Mouse (Mus musculus) fibroblast of lung, adult 2 months (primary cell): Measurements from ENCODE around the gene Srr.
A peak's percentile ranks its signal among the peaks of the same experiment; 100 is the strongest.

Source experiments
- DNase-seq: peaks from one replicate; pipeline ENCODE4 v3.0.0-alpha.2; 2011; ENCODE audit warnings: low read depth

The Srr gene

DNA sequence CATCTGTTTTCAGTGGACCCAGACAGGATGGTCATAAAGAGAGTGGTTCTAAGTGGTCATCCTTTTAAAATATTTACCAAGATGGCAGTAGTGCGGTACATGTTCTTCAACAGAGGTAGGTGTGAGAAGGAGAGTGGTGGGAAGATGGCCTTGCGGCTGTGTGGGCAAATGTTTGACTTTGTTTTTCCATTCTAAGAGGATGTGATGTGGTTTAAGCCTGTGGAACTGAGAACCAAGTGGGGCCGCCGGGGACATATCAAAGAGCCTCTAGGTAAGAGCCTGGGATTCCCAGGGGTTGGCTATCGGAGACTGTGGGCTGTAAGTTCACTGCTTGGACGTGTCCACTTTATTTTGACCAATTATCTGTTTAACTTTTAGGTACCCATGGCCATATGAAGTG lies 17.9 kb downstream of the Srr start:
- no peak for DNase-seq

DNA sequence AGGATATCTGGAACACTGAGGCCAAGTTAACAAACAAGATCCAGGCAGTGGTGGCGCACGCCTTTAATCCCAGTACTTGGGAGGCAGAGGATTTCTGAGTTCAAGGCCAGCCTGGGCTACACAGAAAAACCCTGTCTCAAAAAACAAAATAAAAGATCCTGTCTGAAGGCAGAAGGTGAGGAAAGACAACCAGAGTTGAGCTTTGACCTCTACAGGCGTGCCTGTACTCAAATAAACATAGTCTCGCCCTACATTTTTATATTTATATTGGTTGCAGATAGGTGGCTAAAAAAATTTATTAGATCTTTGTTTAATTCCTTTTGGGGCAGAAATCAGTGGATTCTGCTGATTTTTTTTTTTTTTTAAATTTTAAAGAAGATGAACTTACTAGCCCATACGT lies 23.3 kb downstream of the Srr start:
- DNase-seq = no peak

DNA sequence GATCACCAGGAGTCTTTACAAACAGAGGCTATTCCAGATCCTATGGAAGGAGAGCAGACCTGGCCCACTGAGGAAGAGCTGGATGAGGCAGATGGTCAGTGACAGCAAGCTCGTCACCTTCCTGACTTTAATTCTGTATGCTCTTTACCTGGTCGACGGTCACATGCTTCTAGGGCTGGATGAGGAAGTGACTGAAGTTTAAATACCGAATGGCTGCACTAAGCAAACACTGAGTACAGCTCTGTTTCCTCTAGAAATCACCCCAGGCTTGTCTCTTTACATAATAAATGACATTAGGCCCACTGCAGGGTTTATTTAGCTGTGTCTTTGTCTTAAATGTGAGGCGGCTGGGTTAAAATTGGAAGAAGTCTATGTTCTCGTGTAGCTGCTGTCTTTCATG lies 24.2 kb downstream of the Srr start:
- DNase-seq = no peak

DNA sequence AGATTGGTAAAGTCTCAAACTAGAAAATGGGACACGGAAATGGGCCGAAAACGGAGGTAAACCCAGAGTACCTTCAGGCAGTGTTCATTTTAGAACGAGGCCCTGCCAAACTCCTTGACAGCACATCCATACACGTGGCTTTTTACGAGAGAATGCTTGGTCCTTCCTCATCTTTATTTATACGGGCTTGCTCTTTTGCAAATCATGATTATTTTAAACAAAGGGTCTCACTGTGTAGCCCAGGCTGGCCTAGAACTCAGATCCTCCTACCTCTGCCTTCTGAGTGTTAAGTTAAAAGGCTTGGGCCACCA lies 27.3 kb downstream of the Srr start:
- no peak for DNase-seq

DNA sequence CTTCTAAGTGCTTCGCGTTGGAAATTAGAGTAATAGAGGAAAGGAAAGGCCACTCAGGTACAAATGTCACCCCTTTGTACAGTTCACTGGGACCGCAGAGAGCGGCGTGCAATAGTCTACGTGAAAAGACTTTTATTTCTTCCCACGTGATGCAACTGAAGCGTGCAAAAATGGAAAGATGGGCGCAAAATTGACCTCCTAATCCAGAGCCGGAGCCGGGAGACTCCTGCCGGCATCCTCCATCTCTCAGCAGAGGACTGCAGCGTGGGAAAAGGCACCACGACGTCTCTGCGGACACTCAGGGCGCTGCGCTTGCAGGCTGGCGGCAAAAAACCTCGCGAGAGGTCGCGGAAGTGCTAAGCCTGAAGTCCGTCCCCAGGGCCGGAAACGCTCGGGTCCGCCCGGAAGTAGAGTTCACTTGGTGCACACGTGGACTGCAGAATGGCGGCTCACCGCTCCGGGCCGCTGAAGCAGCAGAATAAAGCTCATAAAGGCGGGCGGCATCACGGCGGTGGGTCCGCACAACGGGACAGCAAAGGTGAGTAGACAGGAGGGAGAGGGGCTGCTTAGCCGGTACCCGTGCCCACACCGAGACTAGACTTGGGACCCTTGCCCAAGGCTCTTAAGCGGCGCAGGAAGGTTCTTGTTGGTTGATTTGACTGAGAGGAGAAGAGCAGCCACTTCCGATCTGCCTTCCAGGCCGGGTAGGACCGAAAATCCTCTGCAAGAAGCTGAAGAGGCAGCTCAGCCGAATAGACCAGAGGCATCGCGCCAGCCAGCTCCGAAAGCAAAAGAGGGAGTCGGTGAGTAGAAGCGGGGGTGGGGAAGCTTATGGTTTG lies 27.9 kb downstream of the Srr start, which contains the start of gene Tsr1:
Tsr1 (plus strand) TSS at position 394 of the 839 bp plus-strand sequence.
- DNase-seq = peak; percentile 71

DNA sequence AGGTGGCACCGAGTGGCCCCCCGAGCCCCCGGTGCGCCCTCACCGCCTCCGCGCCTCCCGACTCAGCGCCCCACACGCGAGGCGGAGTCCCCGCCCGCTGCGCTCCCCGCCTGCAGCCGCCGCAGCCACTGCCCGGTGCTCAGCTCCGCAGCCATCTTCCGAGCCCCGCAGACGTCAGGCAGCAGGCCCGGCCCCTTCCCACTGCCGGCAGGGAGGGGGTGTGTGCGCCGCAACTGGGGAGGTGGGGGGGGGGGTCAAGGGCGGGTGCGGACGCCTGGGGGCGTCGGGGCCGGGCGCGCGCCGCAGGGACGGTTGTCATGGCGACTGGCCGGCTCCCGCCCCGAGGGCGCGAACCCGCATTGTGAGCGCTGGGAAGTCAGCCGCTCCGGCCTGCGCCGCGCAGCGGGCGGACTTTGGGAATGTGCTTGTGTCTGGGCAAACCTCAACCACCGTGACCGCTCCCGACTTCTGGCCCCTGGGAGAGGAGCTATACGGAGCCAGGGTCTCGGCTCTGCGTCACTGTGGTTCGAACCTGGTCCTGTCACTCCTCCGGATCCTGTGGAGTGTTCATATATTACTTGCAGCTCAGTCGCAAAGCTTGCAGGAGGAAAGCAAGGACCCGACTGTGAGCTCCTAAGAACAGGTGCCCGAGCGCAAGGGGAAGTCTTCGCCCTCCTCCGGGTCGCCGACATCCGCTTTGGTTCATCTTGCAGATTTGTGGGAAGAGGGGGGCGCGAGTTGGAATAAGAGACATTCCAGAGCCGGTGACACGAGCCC lies 28.7 kb downstream of the Srr start, which contains the start of gene Sgsm2:
Sgsm2 (minus strand) TSS at position 160 of the 777 bp plus-strand sequence.
- DNase-seq = peak; percentile 39

DNA sequence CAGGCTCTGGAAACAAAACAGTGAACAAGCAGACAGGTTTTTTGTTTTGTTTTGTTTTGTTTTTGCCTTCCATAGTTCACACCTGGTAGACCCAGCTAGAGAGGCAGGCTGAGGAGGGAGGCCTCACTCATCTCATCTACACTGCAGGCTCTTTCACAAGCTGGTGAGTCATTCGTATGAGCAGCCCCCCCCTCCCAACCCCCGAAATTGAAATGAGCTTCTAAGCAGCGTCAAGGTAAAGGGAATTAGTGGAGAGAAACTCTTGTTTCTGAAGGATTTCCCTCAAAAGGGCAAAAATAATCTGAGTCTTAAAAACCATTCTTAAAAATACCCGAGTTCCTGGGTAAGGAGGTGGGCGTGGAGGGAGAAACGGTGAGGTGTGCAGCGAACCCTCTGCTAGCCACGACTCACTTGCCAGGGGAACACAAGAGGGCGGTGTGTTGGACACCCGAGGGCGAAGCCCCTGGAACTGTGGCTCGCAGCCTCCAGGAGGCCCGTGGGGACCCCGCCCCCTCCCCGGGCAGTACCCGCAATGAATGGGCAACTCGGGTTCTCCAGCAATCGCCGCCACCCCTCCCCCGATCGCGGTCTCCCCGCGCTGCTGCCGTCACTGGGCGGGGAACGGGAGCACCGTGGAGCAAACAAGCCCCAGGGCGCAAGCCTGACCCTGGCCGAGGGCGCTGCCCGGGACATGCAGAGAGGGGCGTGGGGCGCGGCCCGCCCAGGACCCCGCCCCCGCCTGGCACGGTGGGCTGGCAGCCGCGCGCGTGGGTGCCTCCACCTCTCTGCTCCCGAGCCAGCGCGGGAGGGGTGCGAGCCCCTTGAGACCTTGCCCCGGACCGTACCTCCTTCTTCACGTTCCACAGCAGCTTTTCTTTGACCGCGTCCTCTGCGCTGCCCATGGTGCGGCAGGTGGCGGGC lies 29.5 kb downstream of the Srr start:
- peak; percentile 35 for DNase-seq

DNA sequence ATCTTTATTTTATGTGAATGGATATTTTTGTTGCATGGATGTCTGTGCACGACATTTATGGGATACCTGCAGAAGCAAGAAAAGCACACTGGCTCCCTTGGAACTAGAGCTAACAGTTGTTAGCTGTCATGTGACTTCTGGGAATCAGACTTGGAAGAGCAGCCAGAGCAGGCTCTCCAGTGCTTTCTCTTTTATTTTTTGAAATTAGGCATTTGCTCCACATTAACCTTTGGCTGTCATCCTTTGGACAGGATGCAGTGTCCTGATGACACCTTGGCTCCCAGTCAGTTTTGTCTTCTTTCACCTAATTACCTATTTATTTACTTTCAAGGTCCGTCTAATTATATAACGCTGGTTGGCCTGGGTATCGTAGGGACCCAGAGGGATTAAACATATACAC lies 31.1 kb downstream of the Srr start:
- no peak for DNase-seq

DNA sequence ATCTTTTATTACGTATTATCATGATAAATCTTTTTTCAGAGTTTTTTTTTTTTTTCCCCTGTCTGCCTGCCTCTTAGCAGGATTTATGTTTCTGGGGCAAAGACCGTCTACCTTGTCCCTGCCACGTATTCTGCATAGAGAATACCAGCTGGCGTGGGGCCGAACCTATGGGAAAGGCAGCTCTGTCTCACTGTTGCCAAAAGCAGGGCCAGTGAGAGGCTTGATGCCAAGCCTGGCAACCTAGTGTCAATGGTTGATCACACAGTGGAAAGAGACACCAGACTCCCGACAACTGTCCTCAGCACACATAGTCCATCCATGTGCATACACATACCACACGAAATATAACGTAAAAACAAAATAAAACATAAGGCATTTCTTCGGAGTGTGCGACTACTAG lies 42.6 kb downstream of the Srr start:
- no peak for DNase-seq

DNA sequence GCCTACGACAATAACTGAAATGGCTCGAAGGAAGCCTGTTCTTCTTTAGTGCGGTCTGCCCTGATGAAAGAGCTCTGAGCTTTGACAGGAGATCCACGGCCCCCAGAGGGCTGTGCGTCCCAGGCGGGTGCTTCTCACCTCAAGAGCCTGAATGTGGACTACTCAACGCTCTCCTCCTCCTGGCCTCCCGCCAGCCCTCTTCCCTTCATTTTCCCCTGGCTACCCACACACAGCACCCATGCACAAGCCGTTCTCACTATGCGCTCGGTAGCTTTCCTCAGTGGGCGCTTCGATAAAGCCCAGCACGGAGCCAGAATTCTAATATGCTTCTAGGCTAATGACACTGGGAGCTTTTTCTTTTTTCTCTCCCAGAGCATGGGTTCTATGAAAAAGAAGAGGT lies 43.8 kb downstream of the Srr start:
- no peak for DNase-seq

DNA sequence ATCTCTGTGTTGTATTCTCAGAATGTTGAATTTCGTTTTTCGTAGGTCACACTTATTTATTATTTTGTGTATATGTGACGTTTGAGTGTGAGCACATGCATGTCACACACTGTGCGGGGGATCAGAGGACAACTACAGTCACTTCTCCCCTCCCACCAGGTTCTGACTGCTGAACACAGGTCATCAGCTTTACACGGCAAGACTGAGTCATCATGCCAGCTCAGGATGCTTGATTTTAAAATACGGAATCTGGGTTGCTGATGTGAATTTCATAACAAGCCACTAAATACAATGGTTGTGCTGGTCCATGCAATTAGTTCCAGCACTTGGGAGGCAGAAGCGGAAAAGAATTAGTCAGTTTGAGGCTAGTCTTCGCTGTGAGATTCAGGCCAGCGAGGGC lies 44.7 kb downstream of the Srr start:
- peak; percentile 56 for DNase-seq

DNA sequence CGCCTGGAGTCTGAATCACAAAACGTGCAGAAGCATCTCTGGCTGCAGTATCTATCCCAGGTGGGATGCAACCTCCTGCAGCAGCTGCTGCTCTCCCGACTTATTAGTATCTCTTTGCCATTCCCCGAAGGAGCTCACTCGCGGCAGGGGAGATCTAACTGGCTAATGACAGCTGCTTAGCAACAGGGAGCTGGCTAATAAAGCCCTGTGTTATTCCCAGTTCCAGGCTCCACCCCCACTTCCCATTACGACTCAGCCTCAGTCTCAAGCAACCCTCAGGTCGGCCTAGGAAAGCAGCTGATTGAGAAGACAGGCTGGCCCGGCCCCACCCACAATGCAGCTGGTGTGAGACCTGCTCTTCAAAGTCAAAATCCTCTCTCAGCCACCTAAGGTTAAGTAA lies 48.9 kb downstream of the Srr start:
- DNase-seq = peak; percentile 72

DNA sequence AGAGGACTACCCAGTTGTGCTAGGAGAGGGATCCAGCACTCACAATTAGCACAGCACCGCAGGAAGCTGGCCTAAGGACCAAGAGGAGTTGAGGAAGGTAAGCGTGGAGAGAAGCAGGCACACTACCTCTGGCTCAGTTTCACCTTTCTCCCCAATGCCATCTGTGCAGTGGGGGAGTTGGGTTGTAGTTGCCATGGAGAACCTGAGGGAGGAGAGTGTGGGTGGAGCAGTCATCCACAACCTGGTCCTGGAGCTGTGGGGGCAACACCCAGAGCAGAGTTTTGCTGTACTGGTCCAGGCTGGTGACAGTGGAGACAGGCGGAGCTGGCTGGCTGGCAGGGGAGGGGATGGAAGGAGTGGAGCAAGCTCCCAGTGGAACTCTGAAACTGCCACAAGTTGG lies 51.1 kb downstream of the Srr start:
- no peak for DNase-seq

DNA sequence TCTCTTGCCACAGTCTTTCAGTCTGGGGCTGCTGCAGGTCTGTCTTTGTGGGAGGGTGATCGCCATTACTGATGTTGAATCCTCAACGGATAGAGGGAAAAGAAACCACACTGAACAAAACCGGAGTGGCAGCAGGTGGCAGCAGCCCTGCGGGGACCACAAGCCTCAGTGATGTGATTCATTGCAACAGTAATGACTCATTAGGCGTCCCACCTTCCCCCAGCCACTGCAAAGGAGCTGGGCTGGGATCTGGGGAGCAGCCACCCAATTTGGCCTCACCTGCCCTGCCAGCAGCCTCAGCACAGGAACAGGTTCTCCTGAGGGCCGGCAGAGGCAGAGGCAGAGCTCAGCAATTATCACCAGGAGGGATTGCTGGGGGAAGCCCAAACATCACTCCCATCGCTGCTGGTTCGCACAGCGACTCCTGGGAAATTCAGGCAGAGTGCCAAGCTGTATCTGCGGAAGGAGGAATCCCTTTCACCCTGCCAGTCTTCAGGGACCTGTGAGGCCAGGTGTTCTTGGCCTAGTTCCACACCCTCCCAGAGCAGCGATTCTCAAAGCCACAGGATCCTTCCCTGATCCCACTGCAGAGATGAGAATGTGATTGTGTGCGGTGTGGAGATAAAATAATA lies 54.6 kb downstream of the Srr start:
- DNase-seq = no peak

DNA sequence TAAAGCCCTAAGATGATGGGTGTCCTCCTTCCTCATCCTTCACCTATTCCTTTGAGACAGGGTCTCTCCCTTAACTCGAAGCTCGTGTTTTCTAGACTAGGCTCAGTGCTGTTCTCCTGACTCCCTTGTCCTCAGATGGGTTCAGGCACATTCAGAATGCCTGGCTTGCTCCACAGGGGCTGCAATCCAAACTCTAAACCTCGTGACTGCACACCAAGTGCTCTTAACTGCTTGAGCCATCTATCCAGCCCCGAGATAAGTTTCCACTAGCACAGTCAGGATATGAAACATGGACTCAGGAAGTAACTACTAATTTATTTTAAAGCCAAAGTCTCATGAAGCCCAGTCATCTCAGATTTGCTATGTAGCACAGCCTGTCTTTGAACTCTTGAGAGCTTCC lies 55.2 kb downstream of the Srr start:
- no peak for DNase-seq

DNA sequence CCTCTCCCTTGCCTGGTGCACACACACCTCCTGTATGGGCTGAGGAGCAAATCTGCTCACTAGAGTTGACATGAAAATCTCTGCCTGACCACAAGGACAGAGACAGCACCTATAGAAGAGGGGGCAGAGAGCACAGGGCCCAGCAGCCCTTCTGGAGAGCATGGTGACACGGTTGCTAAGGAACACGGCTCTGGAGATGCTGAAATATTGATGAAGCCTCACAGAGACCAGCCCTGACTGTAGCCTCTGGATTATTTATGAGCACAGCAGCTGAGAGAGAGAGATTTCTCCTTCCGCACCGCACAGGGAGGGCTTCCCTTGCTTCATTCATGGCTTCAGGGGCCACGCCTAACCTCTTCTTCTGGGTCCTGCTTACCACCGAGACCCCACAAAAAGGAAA lies 56.1 kb downstream of the Srr start:
- no peak for DNase-seq

DNA sequence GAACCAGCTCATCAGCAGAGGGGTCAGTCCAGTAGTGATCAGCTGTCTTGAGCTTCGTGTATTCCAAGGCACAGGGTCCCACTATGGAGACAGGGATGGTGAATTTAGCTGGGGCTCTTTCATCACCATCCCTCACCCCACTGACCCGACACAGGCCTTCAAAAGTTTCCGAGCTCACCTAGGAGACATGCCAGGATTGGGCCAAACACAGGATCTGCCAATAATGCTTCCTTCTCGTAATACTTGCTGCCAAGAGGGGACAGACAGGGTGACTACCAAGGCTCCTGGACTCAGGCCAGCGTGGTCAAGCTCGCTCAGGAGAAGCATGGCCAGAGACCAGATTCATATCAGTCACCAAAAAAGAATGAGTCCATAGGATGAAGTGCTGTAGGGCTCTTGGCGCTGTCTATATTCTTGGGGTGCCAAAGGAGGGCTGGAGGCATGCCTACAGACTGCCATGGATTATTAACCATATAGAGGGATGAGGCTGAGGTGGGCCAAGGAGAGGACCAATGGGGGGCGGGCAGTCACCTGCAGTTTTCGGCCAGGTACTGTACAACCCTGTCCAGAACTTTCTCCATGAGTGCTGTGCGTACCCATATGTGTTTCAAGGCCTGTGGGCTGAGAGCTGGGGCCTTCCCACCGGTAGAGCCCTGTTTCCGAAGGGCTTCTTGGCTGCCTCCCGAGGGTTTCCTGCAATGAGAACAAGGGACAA lies 57.5 kb downstream of the Srr start:
- DNase-seq = no peak

DNA sequence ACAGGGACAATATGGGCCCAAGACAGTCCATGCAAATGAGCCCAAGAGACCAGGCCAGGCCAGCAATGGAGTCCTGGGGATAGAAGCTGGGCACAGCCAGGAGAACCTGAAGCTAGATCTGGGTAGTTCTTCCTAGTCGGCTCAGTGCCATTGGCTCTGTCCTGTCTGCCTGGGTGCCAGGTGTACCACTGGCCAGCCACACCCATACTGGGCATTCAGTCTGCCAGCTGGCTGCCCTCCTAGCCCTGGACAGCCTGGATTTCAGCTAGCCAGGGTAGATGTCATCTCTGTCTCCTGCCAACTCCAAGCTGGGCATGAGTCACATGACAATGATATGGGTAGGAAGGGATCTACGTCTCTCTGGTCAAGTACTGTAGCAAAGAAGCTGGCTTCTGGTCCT lies 58.6 kb downstream of the Srr start:
- DNase-seq = peak; percentile 68

DNA sequence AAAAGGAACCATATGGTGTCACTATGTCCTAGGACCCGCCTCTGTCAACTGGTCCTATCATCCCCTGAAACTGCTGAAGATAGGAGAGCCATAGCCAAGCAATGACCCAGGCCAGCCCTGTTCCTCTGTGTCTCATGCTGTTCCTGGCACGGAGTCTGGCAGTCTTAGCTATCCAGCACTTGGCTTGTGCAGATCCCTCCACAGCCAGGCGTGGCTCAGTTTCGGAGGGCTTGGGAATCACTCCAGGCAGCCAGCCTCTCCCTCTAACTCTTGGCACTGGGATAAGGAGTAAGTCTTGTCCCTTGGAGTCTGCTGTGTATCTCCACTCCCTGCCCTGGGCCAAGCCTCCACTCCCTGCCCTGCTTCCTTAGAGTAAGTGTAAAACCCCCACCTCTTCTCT lies 59.1 kb downstream of the Srr start:
- DNase-seq = peak; percentile 91

DNA sequence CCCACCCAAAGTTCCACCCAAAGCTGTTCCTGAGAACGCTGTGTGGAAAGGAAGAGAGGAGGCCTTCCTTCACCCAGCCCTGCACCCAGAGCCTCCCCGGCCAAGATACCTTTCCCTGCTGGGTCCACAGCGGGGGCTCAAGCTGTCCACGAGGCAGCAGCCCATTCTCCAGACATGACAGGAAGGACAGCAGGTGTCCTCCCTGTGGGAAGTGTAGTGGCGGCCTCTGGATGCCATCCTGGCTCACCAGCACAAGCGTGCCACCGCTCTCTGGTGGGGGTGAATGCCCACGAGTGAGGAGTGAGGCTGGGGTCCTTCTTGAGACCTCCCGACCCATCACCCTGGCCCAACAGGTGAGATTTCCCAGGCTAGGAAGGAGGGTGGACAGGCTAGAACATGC lies 60.5 kb downstream of the Srr start:
- no peak for DNase-seq

DNA sequence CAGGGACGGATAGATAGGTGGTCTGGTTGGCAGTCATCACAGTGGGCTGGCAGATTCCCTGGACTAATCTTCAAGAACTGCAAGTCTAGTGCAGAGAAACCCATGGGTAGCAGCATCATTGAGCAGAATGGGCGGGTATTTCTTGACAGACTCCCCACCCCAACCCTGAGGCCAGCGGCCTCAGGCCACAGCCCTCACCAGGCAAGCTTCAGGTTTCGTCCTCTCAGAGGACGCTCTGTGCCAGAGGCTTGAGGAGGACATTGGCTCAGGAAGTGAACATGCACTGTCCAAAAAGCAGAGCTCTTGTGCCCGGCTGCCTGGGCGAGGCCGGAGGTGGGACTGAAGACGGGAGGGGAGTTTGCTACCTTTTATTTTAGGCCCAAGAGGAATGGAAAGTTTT lies 61.3 kb downstream of the Srr start:
- DNase-seq = no peak
